Comparison of ENCODE assay signal across 12 mouse cellular contexts in genomic region chr10:23176666-23177346, GRCm38 (mm10).
DNase-seq lines count a peak whose midpoint lies in the region; ATAC-seq and TF ChIP-seq lines count a peak whose summit lies in the region.
"Had no signal": no experiment of that assay in that cellular context is flagged by ENCODE, and none has a peak within 500 bp of the region (broad histone marks: within the 10 kb centered on the region; RNA-seq: fewer than 3 reads in every experiment).

No protein-coding gene starts in this region.

- no peak overlapping the region for H3K9ac ChIP-seq in forebrain, postnatal 0 days
- H3K9ac ChIP-seq in forebrain, embryonic 15.5 days (replicated peaks), result no peak overlapping the region
- no peak overlapping the region for H3K9ac ChIP-seq in kidney, postnatal 0 days (ENCODE audit: low read depth, low read length)

- WGBS in forebrain, postnatal 0 days, result 45% methylated on average over 8 of the region's 8 CpGs
- 54% methylated on average over 8 of the region's 8 CpGs for WGBS in forebrain, embryonic 15.5 days
- 20% methylated on average over 8 of the region's 8 CpGs for WGBS in kidney, postnatal 0 days

- H3K4me3 ChIP-seq in forebrain, postnatal 0 days (ENCODE audit: low read depth, low read length), result no peak overlapping the region
- H3K4me3 ChIP-seq in forebrain, embryonic 15.5 days, result no peak overlapping the region
- H3K4me3 ChIP-seq in kidney, postnatal 0 days (replicated peaks; ENCODE audit: low read depth, low read length), result no peak overlapping the region

- no peaks in the 10 kb centered on the region for H3K27me3 ChIP-seq in forebrain, postnatal 0 days (ENCODE audit: insufficient read depth, low read length)
- H3K27me3 ChIP-seq in forebrain, embryonic 15.5 days, result no peaks in the 10 kb centered on the region
- no peaks in the 10 kb centered on the region for H3K27me3 ChIP-seq in kidney, postnatal 0 days (ENCODE audit: insufficient read depth, low read length)

- H3K4me1 ChIP-seq in forebrain, postnatal 0 days (ENCODE audit: insufficient read depth), result no peaks in the 10 kb centered on the region
- peaks cover 6% of the 10 kb centered on the region; the same call in 1 of the 2 replicates for H3K4me1 ChIP-seq in forebrain, embryonic 15.5 days
- H3K4me1 ChIP-seq in kidney, postnatal 0 days (replicated peaks; ENCODE audit: insufficient read depth, low read length), result no peaks in the 10 kb centered on the region; the same call in 1 of the 2 replicates

- no peak for TF ChIP-seq CTCF in forebrain, postnatal 0 days (IDR thresholded peaks at IDR 0.05; ENCODE audit: low read depth)
- TF ChIP-seq CTCF in kidney, postnatal 0 days (IDR thresholded peaks at IDR 0.05; ENCODE audit: low read depth), result peak; percentile 68

- DNase-seq in forebrain, postnatal 0 days, result peak; percentile 33
- peak; percentile 77 for DNase-seq in kidney, postnatal 0 days (ENCODE audit: low spot score)
- no peak for DNase-seq in kidney, postnatal 4 days
- DNase-seq in NIH3T3 (ENCODE audit: low read depth), result peak; percentile 95
- DNase-seq in lung, postnatal 36 days, result peak; percentile 1
- DNase-seq in thymus, postnatal 4 days, result no peak
- no peak for DNase-seq in adrenal gland, postnatal 25 days
- DNase-seq: adrenal gland, adult 2 months; cerebellum, postnatal 25 days; kidney, adult 11 months had no signal

- H3K36me3 ChIP-seq in forebrain, postnatal 0 days (ENCODE audit: insufficient read depth), result no peaks in the 10 kb centered on the region
- no peaks in the 10 kb centered on the region for H3K36me3 ChIP-seq in forebrain, embryonic 15.5 days
- H3K36me3 ChIP-seq in kidney, postnatal 0 days (ENCODE audit: insufficient read depth, low read length), result no peaks in the 10 kb centered on the region

- H3K27ac ChIP-seq in forebrain, postnatal 0 days (ENCODE audit: low read depth, low read length), result no peak overlapping the region
- no peak overlapping the region for H3K27ac ChIP-seq in forebrain, embryonic 15.5 days (replicated peaks)
- no peak overlapping the region; the same call in 1 of the 2 replicates for H3K27ac ChIP-seq in kidney, postnatal 0 days

- no peaks in the 10 kb centered on the region for H3K9me3 ChIP-seq in forebrain, postnatal 0 days (ENCODE audit: low read length)
- H3K9me3 ChIP-seq in forebrain, embryonic 15.5 days, result no peaks in the 10 kb centered on the region
- H3K9me3 ChIP-seq in kidney, postnatal 0 days (replicated peaks; ENCODE audit: low read length), result no peaks in the 10 kb centered on the region

- no peak overlapping the region for H3K4me2 ChIP-seq in forebrain, postnatal 0 days (ENCODE audit: low read depth)
- H3K4me2 ChIP-seq in forebrain, embryonic 15.5 days (replicated peaks), result no peak overlapping the region
- peak overlapping the region; percentile 33 for H3K4me2 ChIP-seq in kidney, postnatal 0 days (ENCODE audit: low read length)

- no peak for ATAC-seq in forebrain, postnatal 0 days
- no peak for ATAC-seq in forebrain, embryonic 15.5 days (replicated peaks)
- 0 out of 2 replicates have a peak, but pooled peaks have one; percentile 21 for ATAC-seq in kidney, postnatal 0 days (replicated peaks; ENCODE audit: low FRiP score, low read depth)
- ATAC-seq: midbrain, embryonic 16.5 days had no signal

Comparison
In these comparisons a context has a peak if more than half of its experiments do, and no peak if none do; other contexts are left out.
1. DNase-seq: peak in forebrain, postnatal 0 days (single experiment), kidney, postnatal 0 days (single experiment), NIH3T3 (single experiment) and lung, postnatal 36 days (single experiment); none in kidney, postnatal 4 days (0 of 2), thymus, postnatal 4 days (single experiment) and adrenal gland, postnatal 25 days (single experiment).